Mouse (Mus musculus): ENCODE results near the gene Dhps.
A peak's percentile ranks its signal among the peaks of the same experiment; 100 is the strongest.

Gene Dhps

DNA sequence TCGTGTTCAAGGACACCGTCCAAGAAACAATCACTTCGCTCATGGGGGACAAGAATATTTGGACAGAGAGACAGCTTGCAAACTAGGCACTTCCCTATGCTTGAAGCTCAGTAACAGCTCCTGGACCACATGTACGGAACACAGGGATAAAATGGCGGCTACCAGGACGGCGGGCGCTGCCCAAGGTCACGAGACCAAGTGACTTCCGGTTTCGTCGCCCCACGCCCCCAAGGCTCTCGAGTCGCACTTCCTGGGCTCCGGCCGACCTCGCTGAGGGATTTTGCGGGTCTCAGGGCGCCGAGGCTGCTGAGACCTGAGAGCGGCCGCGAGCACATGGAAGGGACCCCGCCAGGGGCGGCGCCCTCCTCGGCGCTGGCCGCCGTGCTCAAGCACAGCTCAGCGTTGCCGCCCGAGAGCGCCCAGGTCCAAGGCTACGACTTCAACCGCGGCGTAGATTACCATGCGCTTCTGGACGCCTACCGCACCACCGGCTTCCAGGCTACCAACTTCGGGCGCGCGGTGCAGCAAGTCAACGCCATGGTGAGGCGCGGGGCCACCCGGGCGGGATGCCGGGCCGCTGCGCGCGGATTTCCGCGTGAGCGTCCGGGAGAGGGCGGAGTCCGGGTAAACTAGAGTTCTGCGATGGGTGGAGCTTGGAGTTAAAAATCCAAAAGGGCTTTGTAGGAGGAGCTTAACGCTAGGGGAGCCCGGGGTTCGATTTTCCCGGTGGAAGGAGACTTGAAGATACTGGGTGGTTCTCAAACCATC, at the start of gene Dhps:
TSS of gene Dhps (plus strand) at position 244 of the 768 bp plus-strand sequence.
- peak; percentile 93 for DNase-seq

DNA sequence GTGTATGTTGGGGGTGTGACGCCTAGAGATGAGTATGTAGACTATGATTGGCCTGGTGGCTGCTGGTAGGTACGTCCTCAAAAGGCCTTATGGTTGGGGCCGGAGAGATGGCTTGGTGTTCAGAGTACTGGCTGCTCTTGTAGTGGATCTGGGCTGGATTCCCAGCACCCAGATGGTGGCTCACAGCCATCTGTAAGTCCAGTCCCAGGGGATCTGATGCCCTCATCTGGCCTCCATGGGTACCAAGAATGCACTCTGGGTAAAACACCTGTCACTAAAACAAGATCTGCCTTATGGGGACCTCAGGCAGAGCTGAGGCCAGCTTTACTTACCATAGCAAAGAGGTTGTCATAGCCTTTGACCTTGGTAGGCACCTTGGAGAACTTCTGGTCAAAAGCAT, 47.7 kb upstream of the Dhps start:
- no peak for DNase-seq

DNA sequence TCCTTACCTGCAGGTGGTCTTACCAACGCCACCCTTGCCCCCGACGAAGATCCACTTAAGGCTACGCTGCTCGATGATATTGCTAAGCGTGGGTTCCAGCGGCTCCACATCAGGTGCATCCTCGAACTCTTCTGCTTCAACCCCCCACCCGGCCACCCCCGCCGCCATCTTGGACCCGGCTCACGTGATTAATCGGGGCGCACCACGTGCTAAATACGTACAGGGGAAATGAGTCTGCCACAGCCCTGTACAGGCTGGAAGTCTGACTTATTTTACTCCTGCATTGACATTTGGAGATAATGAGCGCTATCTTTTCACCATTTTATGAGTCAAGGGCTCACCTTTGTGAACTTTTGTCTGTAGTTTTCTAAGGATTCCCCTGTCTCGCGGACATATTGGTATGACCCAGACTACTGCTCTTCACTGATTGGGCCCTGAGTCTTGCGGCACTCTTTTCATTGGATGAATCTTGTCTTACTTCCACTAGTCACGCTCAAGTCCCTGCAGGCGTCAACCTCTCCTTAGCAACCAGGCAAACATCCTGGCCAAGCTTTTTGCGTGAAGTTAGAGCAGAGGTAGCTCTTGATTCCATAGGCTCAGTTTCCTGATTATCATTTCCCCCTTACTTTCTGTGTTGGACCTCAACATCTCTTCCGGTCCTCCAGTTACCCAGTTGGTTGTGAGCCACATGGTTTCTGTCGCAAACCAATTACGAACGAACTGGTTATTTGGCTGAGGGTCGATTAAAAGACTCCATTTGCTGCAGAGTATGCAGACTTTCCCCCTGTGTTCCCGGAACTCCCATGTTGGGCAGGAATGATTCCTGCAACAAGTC, 46.2 kb upstream of the Dhps start, which contains the start of gene Asna1:
TSS of gene Asna1 (minus strand) at position 184 of the 835 bp plus-strand sequence.
- peak; percentile 89 for DNase-seq

- DNase-seq: peak; percentile 99
Observed at GRCm38 (mm10) chr8:85026670-85027515, 44.7 kb upstream of the Dhps start, which contains the start of gene Trir. Gene Trir, plus strand, starts transcription at chr8:85026823.

DNA sequence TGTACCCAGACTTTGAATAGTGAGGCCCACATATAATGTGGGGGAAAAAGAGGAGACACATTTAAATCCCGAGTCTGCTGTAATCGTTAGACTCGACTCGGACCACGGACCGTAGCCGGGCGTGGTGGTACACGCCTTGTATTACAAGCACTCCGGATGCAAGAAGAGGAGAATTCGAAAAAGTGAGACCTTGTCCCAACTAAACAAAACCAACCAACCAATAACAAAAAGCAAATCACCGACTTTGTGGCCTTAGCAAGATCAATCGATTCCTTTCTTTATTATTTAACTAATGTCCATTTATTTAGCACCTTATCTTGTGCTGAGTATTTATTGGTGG, 44.1 kb upstream of the Dhps start:
- no peak for DNase-seq

DNA sequence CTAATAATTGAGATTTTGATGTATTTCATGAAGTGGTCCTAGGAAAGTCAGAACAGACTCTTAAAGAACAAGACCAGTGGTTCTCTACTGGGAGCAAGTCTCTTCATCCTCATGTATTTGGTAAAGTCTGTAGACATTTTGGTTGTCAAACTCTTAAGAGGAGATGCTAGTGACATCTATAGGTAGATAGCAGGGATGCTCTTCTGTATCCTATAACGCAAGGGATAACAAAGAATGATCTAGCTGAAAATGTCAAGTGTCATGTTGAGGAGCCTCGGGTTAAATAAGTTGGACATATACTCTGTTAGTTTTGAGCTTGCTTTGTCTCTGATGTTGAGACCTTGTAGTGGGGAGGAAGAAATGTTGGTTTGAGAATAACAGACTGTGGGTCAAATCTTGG, 43.6 kb upstream of the Dhps start:
- DNase-seq: no peak

DNA sequence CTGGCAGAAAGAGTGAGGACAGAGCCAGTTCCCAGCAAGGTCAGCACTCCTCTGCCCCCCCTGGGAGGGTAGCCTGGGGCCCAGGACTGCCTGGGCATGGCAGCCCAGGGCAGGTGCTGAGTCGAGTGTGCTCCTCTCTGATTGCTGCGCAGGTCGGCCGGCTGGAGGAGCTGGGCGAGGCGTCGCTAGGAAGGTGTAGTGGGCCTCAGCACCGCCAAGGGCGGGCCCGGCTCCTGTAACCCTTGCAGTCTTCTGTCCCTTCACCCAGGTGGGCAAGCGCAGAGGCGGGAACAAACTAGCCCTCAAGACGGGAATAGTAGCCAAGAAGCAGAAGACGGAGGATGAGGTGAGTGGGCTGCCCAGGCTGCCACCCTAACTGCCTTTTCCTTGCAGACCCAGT, 42.3 kb upstream of the Dhps start:
- DNase-seq: no peak

- peak; percentile 64 for DNase-seq
Observed at GRCm38 (mm10) chr8:85032622-85033311, 38.8 kb upstream of the Dhps start.

- no peak for DNase-seq
Observed at GRCm38 (mm10) chr8:85033867-85034266, 37.7 kb upstream of the Dhps start.

DNA sequence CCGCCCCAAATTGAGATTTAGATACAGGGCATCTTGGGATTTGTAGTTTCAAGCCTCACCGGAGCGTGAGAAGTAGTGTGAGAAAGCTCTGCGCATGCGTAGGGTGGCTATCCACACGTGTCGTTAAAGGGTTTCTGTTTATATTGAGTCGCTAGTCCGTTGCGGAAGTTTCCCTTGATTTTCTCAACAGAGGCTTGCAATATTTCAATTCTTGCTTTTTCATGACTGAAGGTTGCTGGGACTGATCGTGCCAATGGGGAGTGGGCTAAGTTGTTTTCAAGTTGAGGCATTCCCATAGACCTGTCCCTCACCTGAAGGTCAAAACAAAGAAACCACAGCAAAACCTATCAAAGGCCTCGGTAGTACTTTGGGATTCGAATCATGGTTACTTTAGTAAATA, 36.8 kb upstream of the Dhps start:
- DNase-seq: peak; percentile 71

DNA sequence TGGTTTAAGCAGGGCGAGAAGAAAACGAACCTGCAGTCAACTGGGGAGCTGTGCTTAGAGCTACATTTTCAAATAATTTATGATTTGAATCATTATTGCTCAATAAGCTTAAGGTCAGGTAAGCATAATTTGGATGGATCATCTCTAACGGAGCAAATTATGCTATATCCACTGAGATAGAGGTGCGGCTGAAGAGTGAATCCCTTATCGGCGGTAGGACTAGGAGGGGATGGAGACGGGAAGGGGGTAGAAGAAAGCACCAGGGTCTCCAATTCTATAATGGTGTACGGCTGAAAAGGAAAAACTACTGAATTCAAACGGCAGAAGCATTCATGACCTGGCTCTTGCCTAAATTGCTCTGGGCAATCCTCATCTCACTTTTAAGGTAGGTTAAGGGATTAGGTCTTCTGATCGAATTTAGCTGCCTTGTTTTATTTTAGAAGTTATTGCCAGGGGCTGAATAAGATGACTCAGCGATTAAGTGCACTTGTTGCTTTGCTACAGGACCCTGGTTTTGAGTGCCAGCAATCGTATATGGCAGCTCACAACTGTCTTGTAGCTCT, 36.3 kb upstream of the Dhps start:
- DNase-seq: no peak

GRCm38 (mm10) chr8:85035728-85036310, 35.7 kb upstream of the Dhps start:
- peak; percentile 53 for DNase-seq

- DNase-seq: no peak
Observed at GRCm38 (mm10) chr8:85036381-85036717, 35.2 kb upstream of the Dhps start.

DNA sequence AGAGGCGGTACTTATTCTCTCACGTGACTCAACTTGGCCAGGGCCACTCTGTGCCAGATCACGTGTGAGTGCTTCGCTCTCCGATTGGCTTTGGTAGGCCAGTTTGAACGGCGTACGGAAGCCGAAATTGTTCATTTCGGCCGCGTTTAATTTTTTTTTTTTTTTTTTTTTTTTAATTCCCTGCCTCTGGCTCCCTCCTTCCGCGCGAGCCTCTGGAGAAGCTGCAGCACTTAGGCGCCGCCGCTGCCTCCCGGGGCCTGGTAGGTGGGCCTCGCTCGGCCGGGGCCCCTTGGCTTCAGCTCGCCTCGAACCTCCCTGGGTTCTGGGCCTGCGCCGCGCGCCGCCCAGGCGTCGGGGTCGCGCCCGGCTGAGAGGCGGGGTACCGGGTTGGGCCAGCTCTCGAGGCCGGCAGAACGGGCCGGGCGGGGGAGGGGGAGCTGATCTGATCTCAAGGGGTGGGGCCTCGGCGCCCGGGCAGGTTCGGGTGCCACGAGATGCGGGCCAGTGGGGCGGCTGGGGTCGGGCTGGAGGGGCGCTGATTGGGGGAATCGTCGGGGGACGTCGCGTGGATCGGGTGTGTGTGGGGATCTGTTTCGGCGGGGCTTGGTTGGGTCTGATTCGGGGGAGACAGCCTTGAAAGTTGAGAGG, 34.7 kb upstream of the Dhps start, which contains the start of gene Tnpo2:
TSS of gene Tnpo2 (plus strand) at position 198 of the 648 bp plus-strand sequence.
- peak; percentile 90 for DNase-seq

DNA sequence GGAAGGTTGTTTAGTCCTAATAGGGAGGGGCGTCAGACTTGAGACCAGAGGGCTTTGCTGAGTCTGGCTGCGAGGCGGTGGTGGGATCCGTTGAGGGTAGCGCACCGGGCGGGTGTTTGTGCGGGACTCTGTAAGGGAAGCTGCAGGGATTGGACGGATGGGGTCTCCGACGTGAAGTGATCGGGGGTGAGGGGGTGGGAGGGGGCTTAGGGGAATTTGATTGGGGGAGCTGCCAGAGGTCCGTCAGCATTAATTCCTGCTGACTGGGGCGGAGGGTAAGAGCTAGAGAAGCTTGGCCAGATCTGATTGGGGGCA, 34.2 kb upstream of the Dhps start:
- no peak for DNase-seq

DNA sequence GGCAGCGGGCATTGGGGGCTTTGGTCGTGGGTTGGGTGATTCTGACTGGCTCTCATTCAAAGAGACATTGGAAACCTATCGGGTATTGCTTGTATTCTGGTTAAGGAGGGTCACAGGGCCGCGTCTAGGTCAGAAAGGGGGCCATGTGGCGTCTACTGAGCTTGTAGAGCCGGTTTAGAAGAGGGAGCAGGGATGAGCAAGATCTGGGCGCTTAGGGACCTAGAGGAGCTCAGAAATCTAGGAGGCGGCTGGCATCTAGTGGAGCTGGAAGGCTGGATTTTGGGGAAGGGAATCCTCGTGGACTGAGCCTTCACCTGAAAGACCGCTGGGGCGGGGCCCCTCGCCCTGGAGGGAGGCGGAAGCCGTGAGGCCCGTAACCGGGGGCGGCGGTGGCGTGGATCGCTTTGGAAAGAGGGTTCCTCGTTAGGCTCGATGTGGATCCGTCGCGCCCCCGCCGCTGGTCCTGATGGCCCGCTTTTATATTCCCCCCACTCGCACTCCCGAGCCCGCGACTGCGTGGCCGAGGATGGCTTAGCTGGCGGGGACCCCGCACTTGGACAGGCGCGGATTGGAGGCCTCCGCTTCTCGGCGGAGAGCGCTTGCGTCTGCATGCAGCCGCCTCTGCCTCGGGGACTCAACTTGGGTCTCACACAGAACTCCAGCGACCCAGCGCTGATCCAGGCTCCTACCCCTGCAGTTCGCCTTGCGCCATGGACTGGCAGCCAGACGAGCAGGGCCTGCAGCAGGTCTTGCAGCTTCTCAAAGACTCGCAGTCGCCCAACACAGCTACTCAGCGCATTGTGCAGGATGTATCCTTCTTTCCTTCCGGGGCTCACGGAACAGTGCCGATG, 33.7 kb upstream of the Dhps start:
- DNase-seq: peak; percentile 50

DNA sequence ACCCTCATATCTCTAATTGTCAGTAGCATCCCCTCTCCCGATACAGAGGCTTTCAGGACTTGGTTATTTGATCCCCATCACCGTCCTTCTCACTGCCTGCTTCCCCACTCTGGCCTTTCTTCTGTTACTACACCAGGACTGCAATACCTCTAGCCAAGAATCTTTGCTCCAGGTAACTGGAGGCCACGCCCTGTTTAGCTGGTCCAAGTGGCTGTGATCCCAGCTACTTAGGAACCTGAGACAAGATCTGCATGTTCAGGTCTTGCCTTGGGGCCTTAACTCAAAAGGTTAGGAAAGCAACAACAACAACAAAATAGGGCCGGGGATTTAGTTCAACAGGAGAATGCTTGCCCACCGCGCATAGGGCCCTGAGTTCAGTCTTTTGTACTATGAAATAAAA, 27.9 kb upstream of the Dhps start:
- DNase-seq: no peak

- no peak for DNase-seq
Observed at GRCm38 (mm10) chr8:85057367-85057766, 14.2 kb upstream of the Dhps start.

- DNase-seq: peak; percentile 92
Observed at GRCm38 (mm10) chr8:85059879-85060616, 11.5 kb upstream of the Dhps start, which contains the start of gene Fbxw9. Gene Fbxw9, plus strand, starts transcription at chr8:85060055.

- no peak for DNase-seq
Observed at GRCm38 (mm10) chr8:85062603-85063002, 9.0 kb upstream of the Dhps start.
